Mouse (Mus musculus) forebrain, embryonic 12.5 days (tissue): Measurements from ENCODE around the gene Glis1. TPM values are rescaled to one million over a fixed set of nuclear protein-coding genes. Genes with fewer than 3 reads are reported as not detected.

ENCODE experiments used
- ATAC-seq: fragments of 200-750 bp; cut with Nextera tagmentation; 2 replicates; pipeline ENCODE4 v1.8.0; 2017; ENCODE audit warnings: moderate TSS enrichment; ENCODE audit not compliant: low FRiP score
- H3K27ac ChIP-seq: fragments of 300-500 bp; sonication (generic); 2 replicates; pipeline ENCODE4 v1.5.1; 2016; ENCODE audit warnings: mild to moderate bottlenecking
- H3K27me3 ChIP-seq: fragments of 300-500 bp; sonication (generic); 2 replicates; pipeline ENCODE4 v1.6.1; 2016; ENCODE audit warnings: mild to moderate bottlenecking
- H3K36me3 ChIP-seq: fragments of 300-500 bp; sonication (generic); replicated peaks from 2 replicates; pipeline ENCODE4 v1.6.1; 2016; ENCODE audit warnings: mild to moderate bottlenecking
- H3K4me1 ChIP-seq: fragments of 300-500 bp; sonication (generic); 2 replicates; pipeline ENCODE4 v1.6.1; 2016
- H3K4me2 ChIP-seq: fragments of 300-500 bp; sonication (generic); 2 replicates; pipeline ENCODE4 v1.6.1; 2016; ENCODE audit warnings: mild to moderate bottlenecking, moderate library complexity
- H3K4me3 ChIP-seq: fragments of 300-500 bp; sonication (generic); replicated peaks from 2 replicates; pipeline ENCODE4 v1.5.1; 2016; ENCODE audit warnings: mild to moderate bottlenecking
- H3K9ac ChIP-seq: fragments of 300-500 bp; sonication (generic); 2 replicates; pipeline ENCODE4 v1.6.1; 2016; ENCODE audit warnings: mild to moderate bottlenecking
- H3K9me3 ChIP-seq: fragments of 300-500 bp; sonication (generic); 2 replicates; pipeline ENCODE4 v1.6.1; 2016
- WGBS: fragments of 180-500 bp; shearing (Covaris S2); methylation state at CpG from one replicate; pipeline ENCODE4 v1.1.7; 2016; 5-methylcytosine and 5-hydroxymethylcytosine counted together
- polyA plus RNA-seq: library from polyadenylated mRNA; unstranded; fragments of >200 nt; fragmentation: Nextera tagmentation; extraction: Ambion mirVana; gene quantifications from 2 replicates; pipeline ENCODE4 v1.2.1, GENCODE M21; 2016

Glis1 gene
- polyA plus RNA-seq, 1 experiment from 2014 or later: 3.8 TPM

- H3K9ac ChIP-seq: no peak overlapping the region
- 67% methylated on average over 19 of the region's 19 CpGs for WGBS
- H3K36me3 ChIP-seq: no peaks in the 10 kb centered on the region
- no peaks in the 10 kb centered on the region for H3K9me3 ChIP-seq
- no peak overlapping the region for H3K27ac ChIP-seq
- peaks cover 38% of the 10 kb centered on the region for H3K4me1 ChIP-seq
- peaks cover 18% of the 10 kb centered on the region; the same call in 1 of the 2 replicates for H3K27me3 ChIP-seq
- H3K4me2 ChIP-seq: no peak overlapping the region
- H3K4me3 ChIP-seq: no peak overlapping the region
- ATAC-seq: no peak
Observed at GRCm38 (mm10) chr4:107570329-107571014, 136.1 kb downstream of the Glis1 start.

GRCm38 (mm10) chr4:107575781-107576180, 141.4 kb downstream of the Glis1 start:
- H3K36me3 ChIP-seq: no peaks in the 10 kb centered on the region
- H3K27ac ChIP-seq: no peak overlapping the region
- 73% methylated on average over 6 of the region's 6 CpGs for WGBS
- peaks cover 12% of the 10 kb centered on the region for H3K4me1 ChIP-seq
- H3K4me3 ChIP-seq: no peak overlapping the region
- H3K9ac ChIP-seq: no peak overlapping the region
- no peak overlapping the region for H3K4me2 ChIP-seq
- H3K27me3 ChIP-seq: no peaks in the 10 kb centered on the region
- ATAC-seq: no peak
- no peaks in the 10 kb centered on the region for H3K9me3 ChIP-seq

- Histone ChIP-seq H3K4me2 (no peak overlapping the region), H3K36me3 (no peaks in the 10 kb centered on the region), H3K9me3 (no peaks in the 10 kb centered on the region), H3K27me3 (no peaks in the 10 kb centered on the region), H3K27ac (no peak overlapping the region), H3K9ac (no peak overlapping the region), H3K4me1 (peaks cover 2% of the 10 kb centered on the region; the same call in 1 of the 2 replicates), H3K4me3 (no peak overlapping the region)
- ATAC-seq: no peak
- 81% methylated on average over 6 of the region's 6 CpGs for WGBS
Observed at GRCm38 (mm10) chr4:107576742-107577141, 142.4 kb downstream of the Glis1 start.

GRCm38 (mm10) chr4:107577146-107577839, 142.9 kb downstream of the Glis1 start:
- H3K4me1 ChIP-seq: no peaks in the 10 kb centered on the region
- no peak overlapping the region for H3K4me3 ChIP-seq
- H3K4me2 ChIP-seq: no peak overlapping the region
- WGBS: 88% methylated on average over 12 of the region's 12 CpGs
- H3K9me3 ChIP-seq: no peaks in the 10 kb centered on the region
- no peak for ATAC-seq
- no peaks in the 10 kb centered on the region for H3K36me3 ChIP-seq
- H3K9ac ChIP-seq: no peak overlapping the region
- H3K27me3 ChIP-seq: no peaks in the 10 kb centered on the region
- no peak overlapping the region for H3K27ac ChIP-seq

- H3K4me1 ChIP-seq: no peaks in the 10 kb centered on the region
- no peak overlapping the region for H3K9ac ChIP-seq
- no peak overlapping the region for H3K4me2 ChIP-seq
- no peaks in the 10 kb centered on the region for H3K27me3 ChIP-seq
- WGBS: 76% methylated on average over 11 of the region's 11 CpGs
- H3K36me3 ChIP-seq: no peaks in the 10 kb centered on the region
- H3K4me3 ChIP-seq: no peak overlapping the region
- ATAC-seq: no peak
- H3K27ac ChIP-seq: no peak overlapping the region
- no peaks in the 10 kb centered on the region for H3K9me3 ChIP-seq
Observed at GRCm38 (mm10) chr4:107580883-107581282, 146.5 kb downstream of the Glis1 start.

- Histone ChIP-seq H3K4me1 (peaks cover 5% of the 10 kb centered on the region; the same call in 1 of the 2 replicates), H3K9me3 (no peaks in the 10 kb centered on the region), H3K9ac (no peak overlapping the region), H3K36me3 (no peaks in the 10 kb centered on the region), H3K27ac (no peak overlapping the region), H3K4me3 (no peak overlapping the region), H3K27me3 (no peaks in the 10 kb centered on the region), H3K4me2 (no peak overlapping the region)
- ATAC-seq: no peak
- 71% methylated on average over 5 of the region's 5 CpGs for WGBS
Observed at GRCm38 (mm10) chr4:107586391-107586790, 152.0 kb downstream of the Glis1 start.

- Histone ChIP-seq H3K27me3 (no peaks in the 10 kb centered on the region), H3K36me3 (no peaks in the 10 kb centered on the region), H3K27ac (no peak overlapping the region), H3K4me1 (peaks cover 5% of the 10 kb centered on the region; the same call in 1 of the 2 replicates), H3K9ac (no peak overlapping the region), H3K4me2 (no peak overlapping the region), H3K9me3 (no peaks in the 10 kb centered on the region), H3K4me3 (no peak overlapping the region)
- WGBS: 85% methylated on average over 7 of the region's 7 CpGs
- ATAC-seq: no peak
Observed at GRCm38 (mm10) chr4:107588637-107589036, 154.2 kb downstream of the Glis1 start.

GRCm38 (mm10) chr4:107589046-107589445, 154.7 kb downstream of the Glis1 start:
- no peak for ATAC-seq
- 86% methylated on average over 8 of the region's 8 CpGs for WGBS
- Histone ChIP-seq H3K4me1 (peaks cover 5% of the 10 kb centered on the region; the same call in 1 of the 2 replicates), H3K9me3 (no peaks in the 10 kb centered on the region), H3K9ac (no peak overlapping the region), H3K27me3 (no peaks in the 10 kb centered on the region), H3K27ac (no peak overlapping the region), H3K36me3 (no peaks in the 10 kb centered on the region), H3K4me3 (no peak overlapping the region), H3K4me2 (no peak overlapping the region)

GRCm38 (mm10) chr4:107590805-107591534, 156.6 kb downstream of the Glis1 start:
- no peak for ATAC-seq
- peak overlapping the region; percentile 14; the same call in 1 of the 2 replicates for H3K27ac ChIP-seq
- no peaks in the 10 kb centered on the region for H3K9me3 ChIP-seq
- H3K36me3 ChIP-seq: no peaks in the 10 kb centered on the region
- H3K27me3 ChIP-seq: no peaks in the 10 kb centered on the region
- 65% methylated on average over 14 of the region's 14 CpGs for WGBS
- peaks cover 11% of the 10 kb centered on the region for H3K4me1 ChIP-seq
- H3K4me3 ChIP-seq: no peak overlapping the region
- H3K4me2 ChIP-seq: no peak overlapping the region
- H3K9ac ChIP-seq: no peak overlapping the region

GRCm38 (mm10) chr4:107593426-107593825, 159.0 kb downstream of the Glis1 start:
- no peak overlapping the region for H3K9ac ChIP-seq
- no peak for ATAC-seq
- H3K4me1 ChIP-seq: peaks cover 25% of the 10 kb centered on the region
- no peak overlapping the region for H3K4me3 ChIP-seq
- no peaks in the 10 kb centered on the region for H3K9me3 ChIP-seq
- no peak overlapping the region for H3K4me2 ChIP-seq
- H3K27me3 ChIP-seq: no peaks in the 10 kb centered on the region
- 92% methylated on average over 4 of the region's 4 CpGs for WGBS
- H3K27ac ChIP-seq: no peak overlapping the region
- H3K36me3 ChIP-seq: no peaks in the 10 kb centered on the region

GRCm38 (mm10) chr4:107597226-107597897, 163.0 kb downstream of the Glis1 start:
- no peak overlapping the region for H3K9ac ChIP-seq
- no peak overlapping the region for H3K4me2 ChIP-seq
- H3K9me3 ChIP-seq: no peaks in the 10 kb centered on the region
- H3K27ac ChIP-seq: 0 out of 2 replicates have a peak overlapping the region, but pooled peaks have one; percentile 25
- no peak for ATAC-seq
- 57% methylated on average over 9 of the region's 9 CpGs for WGBS
- no peaks in the 10 kb centered on the region for H3K36me3 ChIP-seq
- H3K27me3 ChIP-seq: 0 out of 2 replicates have a peak, but pooled peaks cover 2% of the 10 kb centered on the region
- no peak overlapping the region for H3K4me3 ChIP-seq
- peaks cover 22% of the 10 kb centered on the region for H3K4me1 ChIP-seq
